Mouse (Mus musculus) G1E (cell line): ENCODE measurements at regions not wholly inside any gene's neighbourhood (a gene's known extent, or its start where the extent isn't known, plus 50 kb on each side); places are given as distances from the start of the nearest gene placed in this dataset.

Experiments used
- CTCF ChIP-seq: IDR thresholded peaks from 2 replicates; pipeline ENCODE4 v1.5.1; 2012; ENCODE audit warnings: low read depth, low read length, inconsistent platforms, mixed read lengths
- GATA1 ChIP-seq: IDR thresholded peaks from 2 replicates; pipeline ENCODE4 v1.6.1; 2012; ENCODE audit warnings: borderline replicate concordance, low read length, inconsistent platforms, mixed read lengths

- TF ChIP-seq CTCF, result no peak
- TF ChIP-seq GATA1, result no peak
These were observed 391.7 kb downstream of the Tcerg1l start for GRCm38 (mm10) chr7:138005806-138006205.
